Mouse (Mus musculus) spleen, embryonic (tissue): ENCODE data around the gene Tasp1.
"Not testable (repeated sequence)": the region's sequence is repeated elsewhere in the genome, so short reads cannot be mapped to it uniquely, and the experiment has no call there.

Experiments used
- CTCF ChIA-PET: fragments of 350-600 bp; sonication (Branson Sonifier 250); formaldehyde crosslinking; loops from one replicate; lab custom pipeline; 2022; lab: Charles Lee

Gene Tasp1

DNA sequence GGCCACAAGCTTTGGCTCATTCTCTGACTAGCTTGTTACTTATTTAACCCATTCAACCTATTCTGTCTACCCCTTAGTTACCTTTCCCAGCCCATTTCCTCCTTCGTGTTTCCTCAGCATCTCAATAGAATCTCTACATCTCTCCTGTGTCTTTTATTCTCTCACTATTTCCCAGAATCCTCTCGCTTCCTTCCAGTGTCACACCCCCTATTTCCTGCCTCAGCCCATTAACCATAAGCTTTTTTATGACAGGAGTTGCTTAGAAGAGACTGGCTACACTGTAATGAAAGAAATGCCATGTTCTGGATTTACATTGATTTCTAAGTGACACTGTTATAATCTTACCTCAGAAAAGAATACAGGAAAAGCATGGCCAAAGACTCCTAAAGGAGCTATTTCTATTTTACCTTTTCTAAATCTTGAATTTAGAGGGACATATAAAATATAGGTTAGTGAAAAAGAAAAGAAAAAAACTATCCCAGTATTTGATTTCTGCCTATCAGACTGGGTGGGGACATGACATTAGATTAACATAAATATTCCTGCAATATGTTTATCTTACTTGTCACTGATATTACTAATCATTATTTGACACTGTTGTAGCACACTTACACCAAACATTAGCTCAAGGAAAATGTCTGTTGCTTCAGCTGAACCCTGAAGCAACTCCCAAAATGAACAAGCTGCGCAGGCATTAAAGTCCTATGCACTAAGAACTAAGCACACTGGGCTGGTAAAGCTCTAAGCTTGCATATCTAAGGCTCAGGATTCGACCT lies 6.3 kb downstream of the Tasp1 start:
- CTCF ChIA-PET: no interaction called here

DNA sequence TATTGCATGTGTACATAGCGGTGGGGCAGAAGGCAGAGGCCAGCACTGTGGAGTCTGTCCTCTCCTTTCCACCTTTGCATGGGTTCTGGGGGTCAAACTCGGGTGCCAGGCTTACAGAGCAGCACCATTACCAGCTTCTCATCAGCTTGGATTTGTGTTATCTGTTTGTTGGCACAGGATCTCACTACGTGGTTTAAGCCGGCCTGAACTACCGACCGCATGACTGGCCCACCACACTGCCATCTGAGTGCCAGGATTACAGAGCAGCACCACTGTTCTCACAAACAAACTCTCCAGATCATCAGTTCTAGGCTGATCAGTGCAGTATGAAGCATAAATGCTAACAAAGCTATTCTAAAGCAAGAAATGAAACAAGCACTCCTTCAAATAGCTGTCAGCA lies 8.5 kb downstream of the Tasp1 start:
- CTCF ChIA-PET: no interaction called here

DNA sequence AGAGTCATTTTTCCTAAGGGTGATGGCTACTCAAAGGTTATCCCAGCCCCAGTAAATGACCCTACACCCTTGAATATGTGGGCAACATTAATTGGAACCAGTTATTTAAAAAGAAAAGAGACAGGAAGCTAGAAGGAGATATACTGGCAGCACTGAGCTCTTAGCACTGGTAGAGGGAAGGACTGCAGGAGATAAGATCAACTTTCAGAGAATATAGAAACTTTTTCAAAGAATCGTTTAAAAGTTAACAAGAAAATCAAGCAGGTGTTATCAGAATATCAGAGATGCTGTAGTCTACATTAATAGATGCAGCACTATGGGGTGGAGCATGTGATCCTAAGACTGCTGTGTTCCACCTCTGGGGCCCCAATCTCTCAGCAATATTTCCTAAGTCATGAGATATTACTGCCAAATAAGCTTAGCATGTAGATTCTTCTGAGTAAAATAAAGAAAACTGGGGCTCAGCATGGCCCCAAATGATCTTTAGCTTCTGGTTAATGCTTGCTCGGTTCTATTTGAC lies 14.9 kb downstream of the Tasp1 start:
- CTCF ChIA-PET: no interaction called here

DNA sequence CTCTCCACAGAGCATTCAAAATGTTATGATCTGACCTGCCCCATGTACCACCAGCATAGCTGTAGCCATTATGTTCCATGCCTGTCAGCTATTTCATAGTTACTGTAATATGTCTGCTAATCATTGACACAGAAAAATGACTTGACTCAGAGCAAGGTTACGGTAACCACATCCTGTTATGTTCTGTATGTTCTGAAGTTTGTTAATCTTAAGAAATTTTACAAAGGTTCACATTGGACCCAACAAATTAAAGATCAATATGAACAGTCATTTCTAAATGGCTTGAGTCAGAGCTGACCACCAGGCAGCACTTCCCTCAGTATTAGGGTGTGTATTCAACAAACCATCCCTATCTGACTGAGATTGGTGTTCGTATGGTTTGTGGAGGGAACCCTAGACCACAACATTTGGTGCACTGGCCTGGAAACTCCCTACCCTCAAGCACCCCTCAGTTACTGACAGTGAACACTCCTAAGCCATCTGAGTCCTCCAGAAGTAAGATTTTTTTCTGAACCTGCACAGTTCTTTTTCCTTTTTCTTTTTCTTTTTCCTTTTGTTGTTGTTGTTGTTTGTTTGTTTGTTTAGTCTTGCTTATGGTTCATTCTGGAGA lies 24.0 kb downstream of the Tasp1 start:
- CTCF ChIA-PET: interaction anchor here (0.6 kb wide), 1 partner anchor 25 kb away, joined by 3 read pairs; no protein-coding TSS in a partner anchor

DNA sequence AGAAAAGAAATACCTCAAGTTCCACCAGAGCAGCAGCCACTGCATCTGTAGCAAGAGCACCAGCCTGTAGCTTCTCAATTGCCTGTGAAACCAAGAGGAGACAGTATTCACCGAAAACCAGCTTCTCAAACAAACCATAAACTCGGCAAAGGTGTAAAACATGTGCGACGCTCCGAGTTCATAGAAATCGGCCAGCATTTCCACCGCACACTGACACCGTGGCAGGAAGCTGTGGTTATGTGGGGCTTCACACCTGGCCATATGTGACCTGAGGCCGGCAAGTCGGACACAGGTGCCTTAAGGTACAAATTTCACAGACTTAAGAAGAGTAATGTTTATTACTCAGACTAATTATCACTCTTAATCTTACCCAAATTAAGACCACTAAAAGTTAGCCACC lies 24.5 kb downstream of the Tasp1 start:
- CTCF ChIA-PET: no interaction called here

DNA sequence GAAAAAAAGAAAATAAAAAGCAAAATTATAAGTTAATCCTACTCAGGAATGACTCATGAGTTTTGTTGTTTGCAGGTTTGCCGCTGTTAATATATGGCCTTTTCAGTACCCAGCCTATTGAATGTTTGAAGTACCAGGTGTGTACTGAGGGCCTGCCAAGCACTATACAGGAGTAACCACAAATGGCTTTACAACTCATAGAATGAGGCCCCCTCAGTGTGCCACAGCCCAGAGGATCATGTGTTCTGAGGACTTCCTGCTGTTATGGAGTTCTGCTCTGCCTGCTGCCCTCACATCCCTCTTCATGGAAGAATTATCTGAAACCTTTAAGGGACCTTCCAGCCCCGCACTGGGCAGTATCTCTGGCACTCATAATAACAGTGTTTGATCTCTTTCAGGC lies 29.1 kb downstream of the Tasp1 start:
- CTCF ChIA-PET: no interaction called here

DNA sequence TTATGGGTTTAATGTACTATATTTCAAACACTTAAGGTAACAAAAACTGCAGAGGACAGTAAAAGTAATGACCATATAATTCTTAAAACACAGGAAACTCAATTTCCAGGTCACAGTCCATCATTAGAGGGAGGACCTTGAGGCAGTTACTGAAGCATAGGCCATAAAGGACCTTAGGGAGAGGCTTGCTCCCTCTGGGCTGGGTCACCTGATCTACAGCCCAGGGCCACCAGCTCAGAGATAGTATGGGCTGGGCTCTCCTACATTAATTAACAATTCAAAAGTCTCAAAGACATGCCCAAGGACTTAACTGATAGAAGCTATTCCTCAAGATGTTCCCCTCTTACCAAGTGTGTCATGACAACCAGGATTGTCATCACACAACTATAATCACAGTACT lies 29.8 kb downstream of the Tasp1 start:
- CTCF ChIA-PET: no interaction called here

DNA sequence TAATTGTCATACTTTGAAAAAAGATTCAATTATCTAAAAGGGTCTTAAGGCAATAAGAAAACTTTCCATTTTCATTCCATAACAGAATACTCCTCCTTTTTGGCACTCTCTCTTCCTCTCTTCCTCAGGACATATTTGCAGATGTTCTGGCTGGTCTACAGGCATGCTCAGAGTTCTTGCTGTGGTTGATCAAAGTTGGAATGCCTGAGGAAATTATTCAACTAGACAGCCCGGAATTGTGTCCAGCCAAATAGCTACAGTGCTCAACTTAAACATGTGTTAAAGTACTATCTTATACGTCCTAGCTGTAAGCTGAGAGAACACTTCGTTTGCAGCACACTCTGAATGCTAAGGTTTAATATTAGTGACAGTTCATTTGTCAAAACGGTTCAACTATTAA lies 41.7 kb downstream of the Tasp1 start:
- CTCF ChIA-PET: interaction anchor here (0.7 kb wide), 1 partner anchor 169 kb away, joined by 4 read pairs; no protein-coding TSS in a partner anchor

DNA sequence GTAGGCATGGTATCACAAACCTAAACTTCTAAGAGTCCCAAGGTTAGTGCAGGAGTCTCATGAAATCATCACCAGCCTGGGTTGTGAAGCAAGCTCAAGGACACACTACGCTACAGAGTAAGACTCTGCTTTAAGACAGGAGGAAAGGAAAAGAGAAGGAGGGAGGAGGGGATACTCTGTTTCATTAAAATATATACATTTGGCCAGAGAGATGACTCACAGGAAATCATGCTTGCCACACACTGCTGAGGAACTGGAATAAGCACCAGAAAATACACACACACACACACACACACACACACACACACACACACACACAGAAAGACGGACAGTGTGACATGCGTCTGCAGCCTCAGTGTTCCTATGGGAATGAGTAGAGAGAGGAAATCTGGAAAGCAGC lies 59.2 kb downstream of the Tasp1 start:
- CTCF ChIA-PET: interaction anchor here (0.7 kb wide), 1 partner anchor 22 kb away, joined by 5 read pairs; no protein-coding TSS in a partner anchor

DNA sequence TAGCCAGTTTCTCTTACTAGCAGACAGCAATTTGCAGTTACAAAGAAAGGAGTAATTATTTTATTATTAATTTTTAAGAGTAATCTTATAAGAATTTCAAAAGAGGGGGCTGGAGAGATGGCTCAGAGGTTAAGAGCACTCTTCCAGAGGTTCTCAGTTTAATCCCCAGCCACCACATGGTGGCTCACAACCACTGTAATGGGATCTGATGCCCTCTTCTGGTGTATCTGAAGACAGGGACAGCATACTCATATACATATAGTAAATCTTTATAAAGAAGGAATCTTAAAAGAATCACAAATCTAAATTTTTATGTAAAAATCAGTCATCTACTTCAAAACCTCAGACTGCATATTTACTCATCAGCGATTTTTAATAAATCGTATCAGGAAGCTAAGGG lies 68.4 kb downstream of the Tasp1 start:
- CTCF ChIA-PET: no interaction called here

DNA sequence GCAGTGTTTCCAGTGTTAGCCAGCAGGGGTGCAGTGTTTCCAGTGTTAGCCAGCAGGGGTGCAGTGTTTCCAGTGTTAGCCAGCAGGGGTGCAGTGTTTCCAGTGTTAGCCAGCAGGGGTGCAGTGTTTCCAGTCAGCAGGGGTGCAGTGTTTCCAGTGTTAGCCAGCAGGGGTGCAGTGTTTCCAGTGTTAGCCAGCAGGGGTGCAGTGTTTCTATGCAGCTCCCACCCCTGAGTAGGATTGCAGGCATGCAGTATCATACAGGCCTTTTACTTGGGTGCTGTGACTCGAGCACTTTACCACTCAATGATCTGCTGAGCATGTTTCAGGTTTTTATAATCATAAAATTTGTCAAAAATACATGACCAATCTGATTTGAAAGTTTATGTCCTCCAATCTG lies 76.7 kb downstream of the Tasp1 start:
- CTCF ChIA-PET: not testable (repeated sequence)

DNA sequence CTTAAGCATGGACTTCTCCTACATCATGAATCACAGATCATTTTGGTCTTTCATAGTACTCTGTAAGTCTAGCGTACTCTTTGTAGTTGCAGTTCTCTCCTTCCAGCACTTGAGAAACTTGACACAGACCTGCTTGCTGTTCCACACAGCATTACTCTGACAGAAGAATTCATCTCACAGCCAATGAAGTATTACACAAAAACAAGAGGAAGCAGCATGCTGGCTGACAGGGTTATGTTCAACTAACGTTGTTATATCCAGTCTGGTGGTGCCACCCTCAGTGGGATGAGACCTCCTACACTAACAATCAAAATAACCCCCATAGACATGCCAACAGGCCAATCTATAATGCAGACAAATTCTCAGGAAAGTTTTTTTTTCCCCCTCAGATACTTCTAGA lies 99.2 kb downstream of the Tasp1 start:
- CTCF ChIA-PET: interaction anchor here (0.6 kb wide), 1 partner anchor 389 kb away, joined by 10 read pairs; no protein-coding TSS in a partner anchor

DNA sequence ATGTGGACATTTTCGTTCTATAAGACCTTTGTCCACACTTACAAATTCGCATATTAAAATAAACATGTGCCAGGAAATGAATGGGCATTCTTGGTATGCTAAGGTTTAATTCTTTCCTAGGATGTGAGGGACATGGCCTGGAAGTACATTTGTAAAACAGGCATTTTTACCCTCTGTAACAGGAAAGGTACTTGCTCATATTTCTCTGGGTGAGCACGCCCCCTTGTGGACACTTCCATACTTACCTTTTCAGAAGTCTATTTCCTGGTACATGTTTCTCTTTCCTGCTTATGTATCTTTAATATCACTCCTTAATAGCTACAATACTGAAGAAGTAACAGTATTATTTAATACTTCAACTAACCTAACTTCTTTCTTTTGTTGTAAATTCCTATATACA lies 100.3 kb downstream of the Tasp1 start:
- CTCF ChIA-PET: no interaction called here

DNA sequence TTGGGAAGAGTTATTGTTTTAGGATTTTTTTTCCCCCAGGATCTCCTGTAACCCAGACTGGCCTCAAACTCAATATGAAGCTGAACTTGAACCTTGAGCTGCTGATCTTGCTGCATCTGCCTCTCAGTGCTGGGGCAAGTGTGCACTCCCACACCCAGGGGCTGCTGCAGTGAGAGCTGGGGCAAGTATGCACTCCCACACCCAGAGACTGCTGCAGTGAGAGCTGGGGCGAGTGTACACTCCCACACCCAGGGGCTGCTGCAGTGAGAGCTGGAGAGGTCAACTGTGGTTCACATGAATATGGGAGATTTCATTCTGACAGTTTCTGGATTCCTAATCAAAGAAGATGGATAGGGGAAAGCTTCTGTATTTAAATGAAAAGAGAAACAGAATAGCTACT lies 117.8 kb downstream of the Tasp1 start:
- CTCF ChIA-PET: no interaction called here

DNA sequence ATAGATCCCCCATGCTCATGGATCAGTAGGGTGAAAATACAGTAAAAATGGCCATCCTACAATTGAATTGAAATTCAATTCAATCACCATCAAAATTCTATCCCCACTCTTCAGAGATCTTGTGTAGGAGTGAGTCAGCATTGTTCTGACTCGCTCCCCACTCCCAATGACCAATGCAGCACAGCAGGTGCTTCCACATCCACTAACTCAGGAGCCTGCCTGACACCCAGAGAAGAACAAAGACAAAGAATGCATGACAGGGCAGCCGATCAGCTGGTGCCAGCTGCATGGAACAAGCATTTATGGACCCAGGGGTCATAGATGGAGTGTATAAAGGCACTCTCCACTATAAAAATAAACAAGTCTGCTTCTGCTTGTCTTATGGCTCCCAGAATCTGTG lies 129.0 kb downstream of the Tasp1 start:
- CTCF ChIA-PET: no interaction called here

DNA sequence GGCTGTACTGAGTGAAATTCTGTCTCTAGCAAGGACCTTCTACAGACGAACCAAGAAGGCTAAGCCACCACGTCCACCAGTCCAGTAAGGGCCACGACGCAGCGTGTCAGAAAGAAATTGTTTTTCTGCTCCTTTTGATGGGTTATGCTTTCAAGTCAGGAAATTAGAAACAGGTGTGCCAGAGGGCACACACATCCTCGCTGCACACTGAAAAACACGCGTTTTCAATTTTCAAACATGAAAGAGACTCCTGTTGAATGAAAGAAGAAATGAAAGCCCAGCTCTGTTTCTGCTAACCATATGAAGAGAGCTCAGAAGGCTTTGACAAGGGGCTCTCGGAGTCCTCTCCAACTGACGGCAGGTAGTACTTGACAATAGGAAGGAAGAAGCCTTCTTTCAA lies 132.0 kb downstream of the Tasp1 start:
- CTCF ChIA-PET: no interaction called here

DNA sequence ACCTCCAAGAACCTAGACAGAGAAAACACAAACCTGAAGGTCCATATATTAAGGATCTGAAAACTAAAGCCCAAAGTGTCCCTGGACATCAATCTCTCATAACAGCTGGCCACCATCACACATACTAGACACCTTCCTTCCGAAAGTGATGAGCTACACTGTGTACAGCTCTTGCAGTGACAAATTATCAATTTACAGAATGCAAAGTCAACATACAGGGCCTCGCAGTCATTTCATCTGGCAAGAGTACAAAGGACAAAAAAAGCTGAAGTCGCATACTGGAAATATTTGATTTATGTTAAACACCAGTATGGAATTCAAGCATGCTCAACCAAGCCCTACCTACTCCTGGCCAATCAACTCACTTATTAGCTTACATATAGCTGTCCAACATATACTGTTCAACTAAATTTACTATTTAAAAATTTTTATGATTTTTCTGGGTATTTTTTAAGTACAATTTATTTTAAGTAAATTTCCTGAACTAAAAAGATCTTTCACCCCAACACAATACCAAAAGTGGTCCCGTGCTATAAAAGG lies 132.5 kb downstream of the Tasp1 start:
- CTCF ChIA-PET: no interaction called here

DNA sequence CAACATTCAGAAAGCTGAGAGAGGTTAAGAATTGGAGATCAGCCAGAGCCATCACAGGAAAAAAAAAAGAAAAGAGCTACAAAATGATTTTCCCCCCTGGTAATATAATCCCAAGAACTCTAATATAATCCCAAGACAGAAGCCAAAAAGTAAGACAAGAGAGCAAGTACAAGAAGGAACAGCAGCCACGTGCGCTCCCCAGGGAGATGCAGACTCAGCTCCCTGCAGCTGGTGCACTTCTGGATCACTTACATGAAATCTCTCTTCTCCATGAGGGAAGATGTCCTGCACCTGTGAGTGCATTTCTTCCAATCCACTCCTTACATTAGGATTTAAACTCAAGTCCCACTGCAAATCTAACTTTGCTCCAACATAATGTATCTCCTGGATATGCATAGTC lies 134.4 kb downstream of the Tasp1 start:
- CTCF ChIA-PET: no interaction called here

DNA sequence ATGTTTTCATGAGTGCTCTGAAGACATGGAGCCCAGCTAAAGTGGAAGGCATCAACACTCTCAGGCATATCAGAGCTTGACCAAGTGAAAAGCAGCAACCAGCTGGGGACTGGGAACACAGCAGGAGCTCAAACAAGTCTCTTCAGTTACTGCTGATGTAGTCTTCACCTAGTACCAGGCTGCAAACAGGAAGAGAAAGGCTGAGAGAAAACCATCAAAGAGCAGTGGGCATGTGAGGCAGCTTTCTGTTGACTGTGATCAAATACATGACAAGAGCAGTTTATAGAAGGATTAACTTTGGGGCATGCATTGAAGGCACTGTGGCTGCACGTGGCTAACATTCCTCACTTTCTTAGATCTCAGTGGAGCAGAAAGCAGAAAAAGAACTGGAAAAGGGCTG lies 141.7 kb downstream of the Tasp1 start:
- CTCF ChIA-PET: no interaction called here

DNA sequence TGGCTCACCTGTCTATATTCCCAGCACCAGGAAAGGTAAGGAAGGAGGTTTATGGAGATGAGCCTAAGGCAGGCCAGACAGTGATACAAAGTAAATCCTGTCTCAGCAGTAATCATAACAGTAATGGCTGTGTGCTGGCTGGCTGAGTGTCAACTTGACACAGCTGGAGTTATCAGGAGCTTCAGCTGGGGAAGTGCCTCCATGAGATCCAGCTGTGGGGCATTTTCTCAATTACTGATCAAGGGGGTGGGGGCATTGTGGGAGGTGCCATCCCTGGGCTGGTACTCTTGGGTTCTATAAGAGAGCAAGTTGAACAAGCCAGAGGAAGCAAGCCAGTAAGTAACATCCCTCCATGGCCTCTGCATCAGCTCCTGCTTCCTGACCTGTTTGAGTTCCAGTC lies 145.2 kb downstream of the Tasp1 start:
- CTCF ChIA-PET: not testable (repeated sequence)

DNA sequence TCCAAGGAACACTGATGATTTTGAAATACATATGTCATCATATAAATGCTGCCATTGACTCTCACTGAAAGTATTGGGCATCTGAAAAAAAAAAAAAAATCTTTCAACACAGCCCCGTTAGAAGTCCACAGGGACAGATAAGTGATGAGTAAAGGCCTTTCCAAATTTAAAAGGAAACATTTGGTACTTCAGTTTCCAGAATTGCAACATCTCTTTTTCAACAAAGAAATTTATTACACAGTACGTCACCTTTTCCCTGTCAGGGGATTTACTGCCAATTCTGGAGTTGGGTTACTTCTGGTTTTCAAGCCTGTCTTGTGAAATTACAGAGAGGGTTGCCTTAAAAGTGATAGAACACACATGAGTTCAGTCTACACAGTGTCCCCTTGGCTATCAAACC lies 146.8 kb downstream of the Tasp1 start:
- CTCF ChIA-PET: no interaction called here

DNA sequence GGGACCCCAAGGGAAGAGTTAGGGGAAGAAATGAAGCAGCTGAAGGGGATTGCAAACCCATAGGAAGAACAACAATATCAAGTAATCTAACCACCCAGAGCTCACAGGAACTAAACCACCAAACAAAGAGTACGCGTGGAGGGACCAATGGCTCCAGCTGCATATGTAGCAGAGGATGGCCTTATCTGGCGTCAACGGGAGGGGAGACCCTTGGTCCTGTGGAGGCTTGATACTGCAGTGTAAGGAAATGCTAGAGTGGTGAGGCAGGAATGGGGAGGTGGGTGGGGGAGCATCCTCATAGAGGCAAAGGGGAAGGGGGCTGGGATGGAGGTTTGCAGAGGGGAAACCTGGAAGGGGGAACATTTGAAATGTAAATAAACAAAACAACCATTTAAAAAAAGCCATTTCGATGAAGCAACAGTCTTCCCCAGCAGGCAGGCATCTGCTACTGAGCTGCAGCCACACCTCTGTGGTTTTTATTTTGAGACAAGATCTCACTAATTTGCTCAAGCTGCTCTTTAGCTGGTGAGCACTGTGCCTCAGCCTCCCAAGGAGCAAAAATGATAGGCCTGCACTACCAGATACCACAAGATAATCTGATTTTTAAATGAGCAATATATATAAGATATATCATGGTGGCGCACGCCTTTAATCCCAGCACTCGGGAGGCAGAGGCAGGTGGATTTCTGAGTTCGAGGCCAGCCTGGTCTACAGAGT lies 160.0 kb downstream of the Tasp1 start:
- CTCF ChIA-PET: no interaction called here
